Mouse (Mus musculus): ENCODE measurements at regions not wholly inside any gene's neighbourhood (a gene's known extent, or its start where the extent isn't known, plus 50 kb on each side); places are given as distances from the start of the nearest gene placed in this dataset.

DNA sequence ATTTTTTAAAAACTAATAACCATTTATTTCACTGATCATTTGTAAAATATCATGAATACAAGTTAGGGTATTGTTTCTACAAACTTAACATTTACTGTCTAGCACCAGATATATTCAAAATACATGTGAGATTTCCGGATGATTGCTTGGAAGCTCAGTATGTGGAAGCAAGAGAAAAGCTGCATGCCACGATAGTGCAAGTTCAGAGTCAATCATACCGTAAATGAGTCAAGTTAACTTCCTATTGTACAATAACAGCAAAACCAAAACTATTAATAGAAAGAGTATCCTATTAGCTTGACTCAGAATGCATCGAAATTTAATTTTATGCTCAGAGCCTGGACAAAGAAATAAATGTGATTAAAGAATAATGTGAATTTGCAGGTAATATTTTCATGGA, 1284.6 kb upstream of the Cited2 start:
- no peak for DNase-seq

DNA sequence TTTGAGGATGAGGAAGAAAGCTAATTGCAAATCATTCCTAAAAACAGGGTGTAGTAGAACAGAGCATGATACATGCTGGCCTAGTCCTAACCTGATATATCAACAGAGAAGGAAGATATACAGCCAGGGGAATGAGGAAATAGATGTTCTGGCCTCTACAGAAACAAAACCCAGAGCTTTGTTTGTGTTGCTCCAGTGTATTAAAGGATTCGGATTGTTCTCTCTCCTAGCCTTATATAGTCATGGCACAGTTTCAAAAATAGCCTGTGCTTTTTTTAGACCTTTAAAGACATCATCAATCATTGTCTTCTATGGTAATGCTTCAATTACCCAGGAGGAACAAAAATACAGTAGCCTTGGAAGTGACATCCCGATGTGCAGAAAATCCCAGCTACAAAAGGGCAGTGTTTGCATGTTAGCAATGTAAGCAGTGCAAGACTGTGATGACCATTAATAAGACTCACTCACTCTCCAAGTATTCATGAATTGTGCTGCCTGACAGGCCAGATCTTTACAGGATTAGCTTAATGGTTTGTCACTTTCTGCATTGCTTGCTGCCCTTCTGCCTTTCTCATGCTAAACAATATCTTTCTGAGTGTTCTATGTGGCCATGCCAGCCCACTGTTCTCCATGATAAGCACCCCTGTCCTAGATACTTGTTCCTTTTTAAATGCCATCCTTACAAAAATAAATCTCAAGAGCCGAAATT, 1281.9 kb upstream of the Cited2 start:
- peak; percentile 27 for DNase-seq

DNA sequence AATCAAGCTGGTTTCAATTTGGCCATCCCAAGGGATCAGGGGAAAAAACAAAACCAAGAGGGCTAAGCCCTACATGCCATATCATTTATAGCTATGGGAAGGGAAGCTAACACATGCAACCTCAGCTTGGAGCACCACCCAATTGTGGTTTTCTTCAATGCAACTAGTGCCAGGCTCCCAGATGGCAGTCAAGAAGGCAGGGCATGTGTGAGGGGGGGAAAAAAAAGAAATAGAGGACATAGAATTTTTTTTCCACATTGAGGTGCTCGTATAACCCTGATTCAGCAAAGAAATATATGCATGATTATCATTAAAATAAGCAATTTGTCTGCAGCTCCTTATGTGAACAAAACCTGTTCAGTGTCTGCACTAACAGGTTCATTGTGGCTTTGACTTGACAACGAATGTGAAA, 1281.4 kb upstream of the Cited2 start:
- peak; percentile 3 for DNase-seq

DNA sequence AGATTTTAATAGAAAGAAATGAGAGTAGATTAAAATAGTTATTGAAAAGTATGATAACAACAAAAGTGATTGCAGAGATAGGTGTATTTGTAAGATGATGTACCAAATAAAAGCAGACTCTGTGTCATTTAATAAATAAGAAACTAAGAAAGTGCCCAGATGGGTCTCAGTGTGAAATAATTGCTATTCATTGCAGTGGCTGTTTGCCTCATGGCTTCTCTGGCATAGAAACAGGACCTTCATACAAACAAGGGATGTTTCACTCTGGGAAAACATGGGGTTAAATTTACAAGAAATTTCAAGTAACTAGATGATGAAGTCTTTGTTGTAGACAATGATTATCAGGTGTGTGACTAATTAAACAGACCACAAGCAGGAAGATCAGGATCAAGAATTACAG, 1279.1 kb upstream of the Cited2 start:
- DNase-seq = no peak

DNA sequence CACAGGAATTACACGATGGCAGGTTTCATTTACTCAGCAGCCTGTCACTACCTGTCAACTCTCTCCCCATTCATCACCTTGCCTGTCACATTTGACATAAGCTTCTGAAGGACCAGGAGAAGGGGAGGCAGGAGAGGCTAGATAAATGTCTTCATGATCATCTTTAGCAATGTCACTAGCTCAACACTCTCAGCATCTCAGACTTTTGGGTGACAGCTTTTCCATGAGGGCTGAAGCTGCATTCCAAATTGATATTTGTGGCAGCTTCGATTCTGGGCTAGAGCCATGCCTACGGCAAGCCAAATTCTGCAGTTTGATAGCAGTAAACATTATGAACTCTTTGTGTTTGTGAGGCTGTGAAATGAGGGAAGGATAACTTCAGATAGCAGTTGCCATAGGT, 1255.1 kb upstream of the Cited2 start:
- DNase-seq = no peak

DNA sequence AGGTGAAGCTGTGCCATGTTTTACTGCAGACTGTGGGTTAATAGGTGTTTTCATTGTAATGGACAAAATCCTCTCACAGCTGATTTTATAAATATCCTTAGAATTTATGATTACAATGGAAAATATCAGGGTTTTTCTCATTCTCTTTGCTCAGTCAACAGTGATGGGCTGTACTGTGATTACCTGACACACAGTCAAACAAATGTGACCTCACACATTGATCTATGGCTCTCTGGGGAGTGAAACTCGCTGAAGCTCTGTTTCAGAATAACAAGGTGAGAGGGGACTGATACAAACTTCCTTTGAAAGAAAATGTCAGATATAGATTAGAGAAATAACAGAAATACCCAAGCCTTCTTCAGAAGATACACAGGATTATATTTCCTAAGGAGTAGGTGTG, 1253.3 kb upstream of the Cited2 start:
- no peak for DNase-seq

DNA sequence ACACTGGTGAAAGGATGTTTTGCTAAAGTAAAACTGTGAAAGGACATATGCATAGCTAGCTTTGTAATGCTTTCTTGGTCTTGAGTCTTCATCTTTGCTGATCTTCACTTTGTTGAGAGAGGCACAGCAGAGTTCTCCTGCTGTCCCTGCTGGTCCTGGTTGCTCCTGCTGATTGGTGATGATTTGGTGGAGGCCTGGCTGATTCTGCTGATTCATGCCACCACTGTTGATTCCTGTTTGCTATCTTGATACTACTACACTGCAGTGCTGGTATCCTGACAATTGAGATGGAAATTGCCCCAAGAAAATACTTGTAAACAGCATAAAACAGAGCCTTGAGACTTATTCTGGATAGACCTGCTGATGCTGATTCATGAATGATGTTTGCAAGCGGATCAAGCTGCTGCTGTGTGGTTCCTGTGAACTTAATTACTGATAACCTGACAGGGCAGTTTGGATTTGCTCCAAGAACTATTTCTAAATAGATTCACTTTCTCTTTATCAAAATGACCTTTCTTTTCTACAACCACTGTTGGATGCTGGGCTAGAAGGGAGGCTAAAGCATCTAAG, 1249.0 kb upstream of the Cited2 start:
- DNase-seq = no peak

DNA sequence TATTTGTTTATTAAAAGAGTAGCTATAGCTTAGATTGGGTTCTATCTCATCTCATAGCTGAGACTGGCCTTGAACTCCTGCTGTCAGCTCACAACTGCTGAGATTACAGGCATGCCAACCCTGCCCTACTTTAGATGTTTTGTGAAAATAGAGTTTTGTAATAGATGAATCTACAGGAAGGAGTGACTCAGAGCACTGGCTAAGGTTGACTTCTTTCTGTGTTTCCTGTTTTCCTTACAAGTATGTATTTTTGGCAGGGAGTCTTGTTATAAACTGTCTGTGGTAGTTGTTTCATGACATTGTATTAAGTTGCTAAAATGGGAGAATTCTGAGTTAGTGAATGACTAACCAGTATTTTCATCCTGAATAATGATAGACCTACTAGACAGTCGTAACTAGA, 1224.4 kb upstream of the Cited2 start:
- DNase-seq = no peak

DNA sequence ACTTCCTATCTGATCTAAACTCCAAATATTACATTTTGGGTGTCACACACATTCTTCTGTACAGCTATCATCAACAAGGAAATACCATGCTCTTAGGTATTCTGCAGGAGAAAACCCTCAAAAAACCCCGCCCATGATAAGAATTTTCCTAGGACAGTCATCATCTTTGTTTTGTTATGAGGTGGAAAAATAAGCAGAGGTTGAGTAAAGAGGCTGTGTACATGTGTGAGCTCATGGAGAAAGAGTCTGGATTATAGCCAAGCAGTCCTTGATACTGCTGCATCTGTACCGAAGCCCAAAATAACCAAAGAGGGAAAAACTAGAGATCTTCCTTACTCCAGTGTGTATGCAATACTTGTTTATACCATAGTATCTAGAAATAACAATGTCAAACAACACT, 1215.3 kb upstream of the Cited2 start:
- no peak for DNase-seq

DNA sequence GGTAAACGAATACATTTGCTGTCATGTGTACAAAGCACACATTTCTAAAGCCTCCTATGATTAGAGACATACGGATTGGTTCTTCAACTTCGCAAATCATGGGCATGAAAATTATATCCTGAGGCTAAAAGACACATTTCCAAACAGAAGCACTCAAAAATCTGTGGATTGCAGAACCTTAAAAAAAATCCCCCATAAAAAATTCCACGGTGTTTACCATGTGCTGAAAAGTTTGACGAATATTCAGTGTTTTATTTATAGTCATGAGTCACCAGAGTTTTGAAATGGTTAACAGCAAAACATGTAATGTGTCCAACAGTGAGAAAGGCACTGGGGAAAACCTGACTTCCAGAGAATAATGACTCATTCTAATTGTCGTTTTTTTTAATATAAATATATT, 1214.9 kb upstream of the Cited2 start:
- no peak for DNase-seq

DNA sequence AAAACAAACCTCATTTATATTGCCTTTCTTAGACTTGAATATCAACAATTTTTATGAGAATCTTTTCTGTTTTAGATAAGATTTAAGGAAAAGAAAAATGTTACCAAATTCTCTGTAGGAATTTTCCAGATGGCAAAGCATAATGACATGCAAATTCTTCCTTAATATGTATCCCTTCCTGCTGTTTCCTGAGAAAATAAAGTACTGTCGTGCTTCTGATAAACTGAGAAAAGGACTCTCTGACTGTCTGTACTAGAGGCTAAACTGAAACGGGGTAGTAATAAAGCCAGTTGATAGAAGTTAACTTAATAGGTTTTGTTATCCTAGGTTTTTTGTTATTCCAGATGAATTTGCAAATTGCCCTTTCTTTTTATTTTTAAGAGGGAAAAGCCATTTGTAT, 1208.4 kb upstream of the Cited2 start:
- DNase-seq = no peak

DNA sequence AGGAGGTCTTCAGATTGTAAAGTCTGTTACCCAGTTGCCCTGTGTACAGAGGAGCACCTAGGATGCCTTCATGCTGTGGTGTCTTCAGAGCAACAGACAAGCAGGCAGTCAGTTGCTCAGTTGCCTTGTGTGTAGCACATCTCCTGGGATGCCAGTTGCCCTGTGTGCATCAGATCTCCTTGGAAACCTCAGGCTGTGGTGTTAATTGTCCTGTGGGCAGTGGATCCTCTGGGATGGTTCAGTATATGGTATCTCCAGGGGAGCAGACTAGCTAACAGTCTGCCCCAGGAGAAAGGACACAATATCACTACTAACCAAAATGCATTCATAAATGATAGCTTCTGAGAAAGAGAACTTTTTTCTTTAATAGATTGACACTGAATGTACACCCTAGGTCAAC, 1201.1 kb upstream of the Cited2 start:
- DNase-seq = no peak

DNA sequence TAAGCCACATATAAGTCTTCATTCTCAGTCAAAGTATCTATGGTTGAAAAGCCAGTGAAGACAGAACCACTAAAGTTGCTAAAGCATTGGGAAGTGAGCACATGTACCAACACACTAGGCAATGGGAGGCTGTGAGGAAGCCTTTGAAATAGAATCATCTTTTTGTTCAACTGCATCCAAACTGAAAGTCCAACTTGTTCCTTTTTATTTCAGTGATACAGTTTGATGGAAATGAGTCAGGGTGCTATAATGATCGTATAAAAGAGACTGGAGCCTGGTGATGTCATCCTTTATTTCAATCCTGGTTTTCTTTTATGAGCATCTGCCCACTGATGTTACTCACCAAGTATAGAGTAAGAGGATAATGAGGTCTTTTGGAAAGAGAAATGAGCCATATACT, 1198.9 kb upstream of the Cited2 start:
- DNase-seq = no peak

DNA sequence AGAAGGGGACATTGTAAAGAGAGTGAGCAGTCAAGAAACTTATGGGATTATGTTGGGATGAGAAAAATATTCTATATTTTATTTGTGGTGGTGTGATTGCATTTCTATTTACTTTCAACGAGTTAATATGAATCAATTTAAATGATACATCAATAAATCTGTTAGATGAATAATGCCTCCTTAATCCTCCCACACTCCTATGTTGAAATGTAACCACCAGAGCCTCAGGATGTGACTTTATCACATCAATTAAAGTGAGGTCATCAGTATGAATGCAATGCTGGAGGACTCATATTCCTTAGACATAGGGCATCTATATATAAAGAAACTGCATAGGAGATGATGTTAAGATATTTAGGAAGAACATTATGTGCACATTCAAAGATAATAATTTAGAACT, 1195.3 kb upstream of the Cited2 start:
- DNase-seq = no peak

DNA sequence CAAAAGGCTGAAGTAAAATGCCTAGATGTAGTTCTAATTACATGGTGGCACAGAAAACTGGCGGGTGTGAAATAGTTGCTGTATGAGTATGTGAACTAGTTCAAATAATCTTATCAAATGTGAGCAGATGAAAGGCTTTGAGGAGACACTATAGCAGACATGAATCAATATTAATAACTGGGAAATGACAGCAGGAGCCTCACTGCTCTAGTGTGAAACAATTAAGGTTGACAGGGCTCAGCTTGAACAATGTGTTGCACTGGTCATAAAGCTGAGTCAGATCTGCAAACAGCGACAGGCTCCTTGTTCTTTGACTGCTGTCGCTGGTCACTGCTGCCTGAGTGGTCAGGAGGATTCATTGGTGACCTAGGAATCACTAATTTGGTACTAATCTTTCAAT, 1185.4 kb upstream of the Cited2 start:
- DNase-seq = no peak

DNA sequence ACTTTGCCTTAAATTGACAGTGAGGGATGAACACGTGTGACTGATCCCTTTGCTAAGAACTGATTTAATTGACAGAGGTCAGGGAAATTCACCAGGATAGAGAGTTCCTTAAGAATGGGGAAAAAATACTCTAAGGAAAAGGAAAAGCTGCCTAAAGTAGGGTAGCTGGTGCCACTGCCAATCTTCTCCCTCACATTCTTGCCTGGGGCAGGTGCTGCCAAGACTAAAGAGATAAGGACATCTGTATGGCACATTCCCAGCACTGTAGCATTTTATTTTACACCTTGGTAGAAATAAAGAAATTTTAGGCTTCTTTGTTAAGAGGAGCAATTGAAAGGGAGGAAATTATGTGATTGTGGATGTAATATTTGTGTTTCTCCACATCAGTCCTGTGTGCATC, 1184.6 kb upstream of the Cited2 start:
- no peak for DNase-seq

DNA sequence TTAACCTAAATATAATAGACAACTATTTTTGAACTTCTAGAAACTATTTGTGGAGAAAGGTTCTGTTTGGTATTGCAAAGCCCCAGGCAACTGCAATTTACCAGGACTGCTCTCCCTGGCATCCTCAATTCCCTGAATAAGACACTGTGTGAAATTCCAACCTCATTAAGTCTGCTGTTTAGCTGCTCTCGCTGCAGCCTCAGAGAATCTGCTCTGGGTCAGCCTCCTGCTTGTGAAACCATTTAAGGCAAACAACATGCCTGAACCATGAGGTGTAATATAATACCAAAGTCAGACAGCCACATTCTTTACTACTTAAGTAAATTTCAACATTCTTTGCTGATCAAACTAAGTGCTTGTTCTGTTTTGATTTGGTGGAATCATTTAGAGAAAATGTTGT, 1177.6 kb upstream of the Cited2 start:
- DNase-seq = peak; percentile 64

DNA sequence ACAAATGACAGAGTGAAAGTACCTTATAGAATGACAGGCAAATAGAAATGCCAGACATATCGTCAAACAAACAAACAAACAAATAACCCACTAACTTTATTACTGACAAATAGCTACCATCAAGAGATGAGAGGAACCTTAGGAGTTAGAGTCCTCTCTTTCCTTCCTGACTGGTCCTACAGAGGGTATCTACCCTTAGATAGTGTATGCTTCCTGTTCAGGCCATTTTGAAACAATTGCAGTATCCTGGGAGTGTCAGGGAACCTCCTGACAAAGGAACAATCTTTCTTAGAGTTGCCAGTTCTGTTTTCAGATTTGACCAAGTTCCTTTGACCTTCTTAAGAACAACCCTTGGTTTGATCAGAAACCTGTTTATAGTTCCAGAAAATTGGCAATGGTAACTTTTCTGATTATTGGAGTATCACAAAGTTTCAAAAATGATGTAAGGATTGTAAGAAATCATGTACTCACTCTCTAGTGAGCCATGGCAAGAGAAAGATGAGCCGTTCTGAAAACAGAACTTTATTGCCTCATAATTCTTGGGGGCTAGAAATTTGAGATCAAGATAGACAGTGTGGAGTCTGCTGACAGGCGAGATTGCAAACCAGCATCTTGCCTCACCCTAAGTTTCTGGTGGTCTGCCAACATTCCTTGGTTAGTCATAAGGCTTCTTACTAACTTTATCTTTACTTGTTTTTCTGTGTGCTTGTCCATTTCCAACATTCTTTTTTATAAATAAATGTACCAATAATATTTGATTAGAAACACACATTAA, 1170.0 kb upstream of the Cited2 start:
- DNase-seq = peak; percentile 1

DNA sequence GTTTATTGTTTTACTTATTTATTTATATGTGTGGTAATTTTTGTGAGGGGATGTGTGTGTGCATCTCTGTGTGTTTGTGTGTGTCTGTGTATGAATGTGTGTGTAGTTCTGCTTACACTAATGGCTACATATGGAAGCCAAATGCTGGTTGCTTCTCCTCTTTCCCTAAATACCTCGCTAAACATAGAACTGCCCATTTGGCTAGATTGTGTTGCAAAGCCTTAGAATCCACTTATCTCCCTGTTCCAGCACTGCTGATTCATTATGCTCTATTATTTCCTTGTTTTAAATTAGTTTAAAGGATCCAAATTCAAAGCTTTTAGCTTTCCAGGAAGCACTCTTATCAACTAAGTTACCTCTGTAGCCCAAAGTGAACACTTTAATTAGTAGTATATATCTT, 1148.5 kb upstream of the Cited2 start:
- DNase-seq = no peak

DNA sequence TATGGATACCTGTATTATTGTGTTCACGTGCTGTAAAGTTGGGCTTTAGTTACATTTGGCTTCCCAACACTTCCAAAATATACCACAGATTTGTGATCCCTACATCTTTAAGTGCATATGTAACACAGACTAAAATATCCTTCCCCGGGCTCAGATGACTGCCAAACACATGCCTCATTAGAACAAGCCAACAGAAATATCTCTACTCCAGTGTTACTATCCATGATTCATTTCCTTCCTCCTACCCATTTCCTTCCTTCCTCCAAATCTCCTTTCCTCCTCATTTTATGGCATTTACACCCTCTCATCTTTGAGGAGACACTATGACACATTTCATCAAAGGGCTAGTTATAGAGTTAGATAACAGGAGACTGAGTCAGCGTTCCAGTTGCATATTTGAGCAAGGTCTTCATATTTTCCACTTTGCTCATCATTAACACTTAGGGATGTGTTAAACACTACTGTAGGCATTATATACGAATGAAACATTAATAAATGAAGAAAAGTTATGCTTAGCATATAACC, 1144.4 kb upstream of the Cited2 start:
- no peak for DNase-seq

DNA sequence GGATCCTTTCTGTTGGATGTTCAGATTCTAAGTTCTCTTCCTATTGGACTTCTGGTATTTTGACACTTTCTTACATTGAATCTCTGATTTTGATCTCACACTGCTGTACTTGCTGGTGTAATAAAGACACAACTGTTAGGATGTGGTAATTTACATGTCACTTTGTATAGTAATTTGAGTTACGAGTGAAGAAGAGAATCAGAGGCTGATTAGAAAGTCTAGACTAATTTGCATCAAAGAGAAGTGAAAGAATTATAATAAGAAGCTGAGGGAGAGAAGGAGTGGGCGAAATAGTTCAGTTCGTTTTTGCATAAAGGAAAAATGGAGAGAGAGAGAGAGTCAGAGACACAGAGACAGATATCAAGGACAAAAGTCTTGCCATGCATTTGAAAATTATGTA, 1142.8 kb upstream of the Cited2 start:
- no peak for DNase-seq

DNA sequence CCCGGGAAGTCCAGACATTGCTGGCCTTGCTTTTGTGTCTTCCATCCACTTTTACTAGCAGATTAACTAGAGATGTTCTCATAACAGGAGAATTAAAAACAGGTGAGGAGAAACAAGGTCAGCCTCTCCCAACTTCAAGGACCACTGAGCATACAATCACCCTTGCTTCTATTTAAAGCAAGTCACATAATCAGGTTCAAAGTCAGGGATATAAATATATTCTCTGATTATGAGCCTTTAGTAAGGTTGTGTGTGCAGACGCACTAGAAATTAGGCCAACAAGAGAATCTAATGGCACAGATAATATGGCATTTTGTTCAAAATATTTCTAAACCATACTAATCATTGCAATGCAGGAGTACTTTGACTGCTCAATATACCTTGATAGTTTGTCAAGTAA, 1134.2 kb upstream of the Cited2 start:
- DNase-seq = no peak

DNA sequence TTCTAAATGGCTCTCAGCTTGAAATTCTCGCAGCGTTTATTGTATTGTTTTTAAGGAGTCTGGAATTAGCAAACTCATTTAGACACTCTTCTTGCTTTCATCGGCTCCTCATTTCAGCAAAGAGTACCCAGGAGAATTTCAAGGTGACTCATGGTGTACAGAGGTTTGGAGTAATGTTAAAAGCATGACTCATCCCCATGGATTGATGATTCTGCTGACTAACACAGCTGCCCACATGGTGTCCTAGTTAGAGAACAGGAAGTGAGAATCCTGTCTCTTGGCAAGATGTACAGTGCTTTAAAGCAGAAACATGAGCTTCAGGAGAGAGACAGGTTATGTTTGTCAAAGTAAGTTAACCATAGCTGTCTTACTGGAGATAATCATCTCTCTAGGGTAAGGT, 1133.6 kb upstream of the Cited2 start:
- no peak for DNase-seq

DNA sequence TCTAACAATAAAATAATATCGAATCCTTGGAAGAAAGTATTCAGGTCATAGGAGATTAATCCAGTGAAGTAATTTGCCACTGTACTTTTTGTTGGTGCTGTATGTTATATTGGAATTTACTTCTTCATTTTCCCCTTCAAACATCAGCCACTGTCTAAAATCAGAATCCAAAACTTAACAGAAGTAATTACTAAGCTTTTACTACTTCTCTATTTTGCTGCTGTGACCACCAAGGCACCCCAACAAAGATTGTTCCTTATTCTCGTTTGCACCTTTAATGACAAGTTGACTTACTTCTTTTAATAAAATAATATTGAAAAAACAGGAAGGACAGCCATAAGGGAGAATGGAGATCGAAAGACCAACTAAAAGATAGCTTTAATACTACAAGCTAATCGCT, 1130.1 kb upstream of the Cited2 start:
- no peak for DNase-seq

All from embryo, embryonic 11 days (tissue).